ENCODE assay signal across 8 mouse cellular contexts in the genomic region with DNA sequence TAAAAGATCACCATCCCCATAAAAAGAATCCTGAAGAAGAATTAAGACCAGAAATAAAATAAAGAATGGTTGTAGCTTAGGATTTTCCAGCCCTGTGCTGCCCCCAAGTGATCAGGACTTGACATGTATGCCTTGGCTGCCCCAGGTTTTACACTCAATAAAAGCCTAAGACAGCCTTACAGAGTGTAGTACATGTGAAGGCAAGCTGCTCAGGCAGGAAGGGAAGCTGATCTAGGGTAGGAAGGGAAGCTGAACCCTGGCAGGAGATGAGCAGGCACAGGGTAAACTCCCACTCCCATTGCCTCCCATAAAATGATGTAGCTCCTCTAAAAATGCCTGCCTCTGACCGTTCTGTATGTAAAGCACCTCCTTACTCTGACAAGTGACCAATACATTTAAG. TPM values are rescaled to one million over a fixed set of nuclear protein-coding genes. Genes with fewer than 3 reads are reported as not detected.
A peak's percentile ranks its signal among the peaks of the same experiment; 100 is the strongest.
DNase-seq lines count a peak whose midpoint lies in the region; ATAC-seq and TF ChIP-seq lines count a peak whose summit lies in the region.

No protein-coding gene starts in this region.

- peak; percentile 39; the same call in 1 of the 2 replicates for TF ChIP-seq CTCF in bone marrow, adult 2 months (IDR thresholded peaks at IDR 0.05; ENCODE audit: control insufficient read depth, insufficient read depth, low read length)

- H3K4me2 ChIP-seq in forebrain, embryonic 12.5 days = no peak overlapping the region
- H3K4me2 ChIP-seq in hindbrain, embryonic 15.5 days = no peak overlapping the region
- H3K4me2 ChIP-seq in limb, embryonic 13.5 days (replicated peaks) = no peak overlapping the region

- H3K9me3 ChIP-seq in forebrain, embryonic 12.5 days = no peaks in the 10 kb centered on the region
- no peaks in the 10 kb centered on the region for H3K9me3 ChIP-seq in hindbrain, embryonic 15.5 days
- no peaks in the 10 kb centered on the region for H3K9me3 ChIP-seq in limb, embryonic 13.5 days

- no peaks in the 10 kb centered on the region for H3K27me3 ChIP-seq in forebrain, embryonic 12.5 days
- H3K27me3 ChIP-seq in hindbrain, embryonic 15.5 days = no peaks in the 10 kb centered on the region
- H3K27me3 ChIP-seq in limb, embryonic 13.5 days = no peaks in the 10 kb centered on the region

- H3K27ac ChIP-seq in bone marrow, adult 2 months (ENCODE audit: control insufficient read depth, insufficient read depth, low read depth, low read length, poor library complexity) = no peak overlapping the region
- no peak overlapping the region for H3K27ac ChIP-seq in forebrain, embryonic 12.5 days
- no peak overlapping the region for H3K27ac ChIP-seq in hindbrain, embryonic 15.5 days (replicated peaks)
- H3K27ac ChIP-seq in limb, embryonic 13.5 days = no peak overlapping the region

- TF ChIP-seq POLR2A in bone marrow, adult 2 months (IDR thresholded peaks at IDR 0.05; ENCODE audit: borderline replicate concordance, control insufficient read depth, low read depth, low read length) = no peak

- ATAC-seq in forebrain, embryonic 12.5 days (ENCODE audit: low FRiP score) = peak; percentile 69; the same call in 1 of the 2 replicates
- ATAC-seq in hindbrain, embryonic 15.5 days (ENCODE audit: low FRiP score, low read depth) = peak; percentile 47; the same call in 1 of the 2 replicates
- peak; percentile 54; the same call in 1 of the 2 replicates for ATAC-seq in limb, embryonic 13.5 days (ENCODE audit: low FRiP score, low read depth)

- no peaks in the 10 kb centered on the region for H3K36me3 ChIP-seq in forebrain, embryonic 12.5 days (replicated peaks)
- no peaks in the 10 kb centered on the region for H3K36me3 ChIP-seq in hindbrain, embryonic 15.5 days
- no peaks in the 10 kb centered on the region for H3K36me3 ChIP-seq in limb, embryonic 13.5 days

- H3K9ac ChIP-seq in forebrain, embryonic 12.5 days = no peak overlapping the region
- no peak overlapping the region for H3K9ac ChIP-seq in hindbrain, embryonic 15.5 days
- H3K9ac ChIP-seq in limb, embryonic 13.5 days = no peak overlapping the region

- peak; percentile 9 for DNase-seq in kidney, adult 9 months
- no peak for DNase-seq in kidney, adult 18-20 months
- DNase-seq in retina, postnatal 7 days (ENCODE audit: low read depth, low spot score) = peak; percentile 29
- DNase-seq in spleen, adult 12 weeks (ENCODE audit: low spot score) = no peak

- H3K4me3 ChIP-seq in bone marrow, adult 2 months (replicated peaks; ENCODE audit: control insufficient read depth, low read depth, low read length) = no peak overlapping the region
- no peak overlapping the region for H3K4me3 ChIP-seq in forebrain, embryonic 12.5 days (replicated peaks)
- H3K4me3 ChIP-seq in hindbrain, embryonic 15.5 days = no peak overlapping the region
- no peak overlapping the region for H3K4me3 ChIP-seq in limb, embryonic 13.5 days

- H3K4me1 ChIP-seq in bone marrow, adult 2 months (ENCODE audit: control insufficient read depth, insufficient read depth, low read length) = peaks cover 3% of the 10 kb centered on the region; the same call in 1 of the 2 replicates
- H3K4me1 ChIP-seq in forebrain, embryonic 12.5 days = peaks cover 20% of the 10 kb centered on the region
- H3K4me1 ChIP-seq in hindbrain, embryonic 15.5 days (replicated peaks) = no peaks in the 10 kb centered on the region
- H3K4me1 ChIP-seq in limb, embryonic 13.5 days = 0 out of 2 replicates have a peak, but pooled peaks cover 9% of the 10 kb centered on the region

- 86% methylated on average over 1 of the region's 1 CpGs for WGBS in bone marrow, adult 2 months
- 52% methylated on average over 1 of the region's 1 CpGs for WGBS in forebrain, embryonic 12.5 days
- WGBS in hindbrain, embryonic 15.5 days = 70% methylated on average over 1 of the region's 1 CpGs
- 74% methylated on average over 1 of the region's 1 CpGs for whole genome bisulfite sequencing in limb, embryonic 13.5 days

RNA-seq across cellular contexts. Expression of gene Slc9a9, which starts 30.8 kb away (rescaled TPM):
- 2.5 and 6.5 TPM in 2 replicates for polyA plus RNA-seq in bone marrow, adult 2 months (2011; ENCODE audit: insufficient read depth, insufficient read length, low replicate concordance, missing spikeins)
- polyA plus RNA-seq in forebrain, embryonic 12.5 days (2016; fragmentation: Nextera tagmentation; extraction: Ambion mirVana) = 2.5 and 2.8 TPM in 2 replicates
- 5.1 and 6.5 TPM in 2 replicates for polyA plus RNA-seq in hindbrain, embryonic 15.5 days (2015; fragmentation: Nextera tagmentation; extraction: Ambion mirVana)
- 3.6 and 3.9 TPM in 2 replicates for polyA plus RNA-seq in limb, embryonic 13.5 days (2015; fragmentation: Nextera tagmentation; extraction: Ambion mirVana)

Comparison
In these comparisons a context has a peak if more than half of its experiments do, and no peak if none do; other contexts are left out.
1. DNase-seq: peak in kidney, adult 9 months (single experiment) and retina, postnatal 7 days (single experiment); none in kidney, adult 18-20 months (single experiment) and spleen, adult 12 weeks (single experiment).
2. Peak in every context shown above with its lines, with median percentiles within 50 percentile points of each other: ATAC-seq.